In genomic region chr6:113441147-113441680, GRCm38 (mm10) we compare ENCODE assay signal across 8 mouse cellular contexts. TPM values are rescaled to one million over a fixed set of nuclear protein-coding genes. Genes with fewer than 3 reads are reported as not detected.
DNase-seq lines count a peak whose midpoint lies in the region; ATAC-seq lines count a peak whose summit lies in the region.

No protein-coding gene starts in this region.

- no peaks in the 10 kb centered on the region for H3K27me3 ChIP-seq in midbrain, embryonic 11.5 days (ENCODE audit: control insufficient read depth, insufficient read depth, low read length)
- no peaks in the 10 kb centered on the region for H3K27me3 ChIP-seq in midbrain, embryonic 13.5 days

- ATAC-seq in midbrain, embryonic 11.5 days (ENCODE audit: low FRiP score) = 0 out of 2 replicates have a peak, but pooled peaks have one; percentile 3
- ATAC-seq in midbrain, embryonic 13.5 days = no peak

- DNase-seq in midbrain, embryonic 11.5 days (ENCODE audit: low spot score, missing footprints) = peak; percentile 97
- DNase-seq in adrenal gland, postnatal 10 days = peak; percentile 85
- peak; percentile 54 for DNase-seq in embryo, embryonic 11.5 days (ENCODE audit: low read depth, low spot score)
- DNase-seq in heart, postnatal 4 days = peak; percentile 80
- DNase-seq in left cerebral cortex, postnatal 4 days = peak; percentile 81
- peak; percentile 71 for DNase-seq in ovary, postnatal 14 days (ENCODE audit: low spot score)
- peak; percentile 86 for DNase-seq in thymus, postnatal 14 days

- H3K27ac ChIP-seq in midbrain, embryonic 11.5 days (ENCODE audit: low read depth, low read length) = no peak overlapping the region
- H3K27ac ChIP-seq in midbrain, embryonic 13.5 days = no peak overlapping the region

- H3K36me3 ChIP-seq in midbrain, embryonic 11.5 days (ENCODE audit: control insufficient read depth, insufficient read depth, low read length) = no peaks in the 10 kb centered on the region
- 0 out of 2 replicates have a peak, but pooled peaks cover 4% of the 10 kb centered on the region for H3K36me3 ChIP-seq in midbrain, embryonic 13.5 days

- no peaks in the 10 kb centered on the region for H3K9me3 ChIP-seq in midbrain, embryonic 11.5 days (ENCODE audit: control insufficient read depth, low read length)
- no peaks in the 10 kb centered on the region for H3K9me3 ChIP-seq in midbrain, embryonic 13.5 days

- H3K9ac ChIP-seq in midbrain, embryonic 11.5 days (ENCODE audit: low read length) = no peak overlapping the region
- no peak overlapping the region for H3K9ac ChIP-seq in midbrain, embryonic 13.5 days (replicated peaks)

- no peak overlapping the region for H3K4me2 ChIP-seq in midbrain, embryonic 11.5 days
- no peak overlapping the region for H3K4me2 ChIP-seq in midbrain, embryonic 13.5 days (replicated peaks)

- 53% methylated on average over 7 of the region's 7 CpGs for WGBS in midbrain, embryonic 11.5 days
- WGBS in midbrain, embryonic 13.5 days = 56% methylated on average over 7 of the region's 7 CpGs

- peaks cover 7% of the 10 kb centered on the region; the same call in 1 of the 2 replicates for H3K4me1 ChIP-seq in midbrain, embryonic 11.5 days (ENCODE audit: control insufficient read depth, insufficient read depth, low read length)
- peaks cover 16% of the 10 kb centered on the region for H3K4me1 ChIP-seq in midbrain, embryonic 13.5 days (replicated peaks)

- no peak overlapping the region for H3K4me3 ChIP-seq in midbrain, embryonic 11.5 days (ENCODE audit: low read depth, low read length)
- H3K4me3 ChIP-seq in midbrain, embryonic 13.5 days (replicated peaks) = no peak overlapping the region

- intact Hi-C loops in left cerebral cortex, postnatal 4 days (cut with DNase I) = no loop called here

RNA-seq across cellular contexts. Expression of gene Jagn1, which starts 1.2 kb away (rescaled TPM):
- polyA plus RNA-seq in midbrain, embryonic 11.5 days (2014; fragmentation: Nextera tagmentation; extraction: Ambion mirVana) = 73.1 and 75.0 TPM in 2 replicates
- 84.3 and 87.6 TPM in 2 replicates for polyA plus RNA-seq in midbrain, embryonic 13.5 days (2015; fragmentation: Nextera tagmentation; extraction: Ambion mirVana)
- 10 to 100 TPM; 47.6 to 48.4 TPM for total RNA-seq in adrenal gland, postnatal 10 days (2021)
- 10 to 100 TPM; 28.3 to 34.7 TPM for total RNA-seq in heart, postnatal 4 days (2021)
- 10 to 100 TPM; 39.1 to 44.9 TPM for total RNA-seq in left cerebral cortex, postnatal 4 days (2021)

RNA-seq across cellular contexts. Expression of gene Cidec, which starts 5.7 kb away (rescaled TPM):
- polyA plus RNA-seq in midbrain, embryonic 11.5 days (2014; fragmentation: Nextera tagmentation; extraction: Ambion mirVana) = not detected in 2 replicates
- polyA plus RNA-seq in midbrain, embryonic 13.5 days (2015; fragmentation: Nextera tagmentation; extraction: Ambion mirVana) = 0.12 TPM in 1 of 2 replicates, not detected in the other
- total RNA-seq in adrenal gland, postnatal 10 days (2021) = 100 to 1,000 TPM; 397 to 418 TPM
- total RNA-seq in heart, postnatal 4 days (2021) = 1 to 10 TPM; 1.8 to 2.3 TPM
- total RNA-seq in left cerebral cortex, postnatal 4 days (2021) = not detected

RNA-seq across cellular contexts. Expression of gene Il17re, which starts 17.1 kb away (rescaled TPM):
- polyA plus RNA-seq in midbrain, embryonic 11.5 days (2014; fragmentation: Nextera tagmentation; extraction: Ambion mirVana) = 0.19 and 0.40 TPM in 2 replicates
- 0.13 TPM in 1 of 2 replicates, not detected in the other for polyA plus RNA-seq in midbrain, embryonic 13.5 days (2015; fragmentation: Nextera tagmentation; extraction: Ambion mirVana)
- 1 to 10 TPM; 1.1 to 1.5 TPM for total RNA-seq in adrenal gland, postnatal 10 days (2021)
- total RNA-seq in heart, postnatal 4 days (2021) = 1 to 10 TPM; 1.1 to 1.3 TPM
- under 1 TPM; 0.26 to 0.30 TPM for total RNA-seq in left cerebral cortex, postnatal 4 days (2021)

RNA-seq across cellular contexts. Expression of gene Rpusd3, which starts 22.1 kb away (rescaled TPM):
- 26.6 and 32.0 TPM in 2 replicates for polyA plus RNA-seq in midbrain, embryonic 11.5 days (2014; fragmentation: Nextera tagmentation; extraction: Ambion mirVana)
- polyA plus RNA-seq in midbrain, embryonic 13.5 days (2015; fragmentation: Nextera tagmentation; extraction: Ambion mirVana) = 20.8 and 23.0 TPM in 2 replicates
- total RNA-seq in adrenal gland, postnatal 10 days (2021) = 10 to 100 TPM; 16.4 to 24.4 TPM
- 1 to 10 TPM; 7.1 to 7.9 TPM for total RNA-seq in heart, postnatal 4 days (2021)
- total RNA-seq in left cerebral cortex, postnatal 4 days (2021) = 10 to 100 TPM; 14.4 to 15.2 TPM

RNA-seq across cellular contexts. Expression of gene Il17rc, which starts 30.0 kb away (rescaled TPM):
- polyA plus RNA-seq in midbrain, embryonic 11.5 days (2014; fragmentation: Nextera tagmentation; extraction: Ambion mirVana) = 2.7 and 3.1 TPM in 2 replicates
- polyA plus RNA-seq in midbrain, embryonic 13.5 days (2015; fragmentation: Nextera tagmentation; extraction: Ambion mirVana) = 0.96 and 1.4 TPM in 2 replicates
- total RNA-seq in adrenal gland, postnatal 10 days (2021) = 10 to 100 TPM; 22.6 to 25.0 TPM
- total RNA-seq in heart, postnatal 4 days (2021) = 10 to 100 TPM in 1 of 2 experiments, 1 to 10 TPM in 1; 7.9 to 10.2 TPM
- total RNA-seq in left cerebral cortex, postnatal 4 days (2021) = 1 to 10 TPM; 2.2 to 2.4 TPM

Comparison
In these comparisons a context has a peak if more than half of its experiments do, and no peak if none do; other contexts are left out.
1. RNA of gene Cidec, which starts 5.7 kb away (total RNA-seq): 397 to 418 TPM in adrenal gland, postnatal 10 days; 1.8 to 2.3 TPM in heart, postnatal 4 days and not detected in left cerebral cortex, postnatal 4 days; every median in the first group is over 100 times any median in the second.
2. Peak in every context shown above with its lines, with median percentiles within 50 percentile points of each other: DNase-seq.